Mouse (Mus musculus) ZHBTc4 (cell line): ENCODE measurements around the gene Mpp6.

Source experiments
- DNase-seq: peaks from one replicate; pipeline ENCODE4 v3.0.0-alpha.2; 2011; ENCODE audit warnings: low read depth, low spot score

Mpp6 gene

DNA sequence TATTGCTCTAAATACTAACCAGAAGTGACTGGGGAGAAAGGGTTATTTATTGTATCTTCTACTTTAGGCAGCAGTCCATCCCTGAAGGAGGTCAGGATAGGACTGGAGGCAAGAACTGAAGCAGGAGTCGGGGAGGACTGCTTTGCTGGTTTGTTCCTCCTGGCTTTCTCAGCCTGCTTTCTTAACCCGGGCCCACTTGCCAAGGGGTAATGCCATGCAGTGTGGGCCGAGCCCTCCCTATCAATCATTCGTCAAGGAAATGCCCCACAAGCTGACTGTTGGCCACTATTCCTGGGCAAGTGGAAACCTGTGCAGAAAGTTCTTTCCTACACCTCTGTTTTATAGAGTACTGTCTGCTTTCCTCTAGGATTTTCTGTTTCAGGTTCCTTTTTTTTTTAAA is 39.3 kb downstream of the Mpp6 start:
- no peak for DNase-seq

DNA sequence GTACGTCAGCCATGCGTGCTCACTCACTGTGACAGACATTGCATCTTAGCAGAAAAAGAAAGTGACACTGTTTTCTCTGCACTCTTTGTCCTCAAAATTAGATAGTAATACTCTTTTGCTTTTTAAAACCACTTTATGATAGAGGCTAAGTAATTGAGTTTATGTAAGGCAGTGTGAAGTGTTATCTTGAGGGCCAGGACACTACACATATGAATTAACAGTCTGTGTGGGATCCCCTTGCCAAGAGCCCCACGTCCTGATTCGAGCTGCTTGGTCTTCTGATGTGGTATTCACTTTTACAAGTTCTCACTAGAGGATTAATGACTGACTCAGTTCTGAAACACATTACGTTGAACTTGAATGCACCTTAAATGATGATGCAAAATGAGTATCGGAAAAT is 49.8 kb downstream of the Mpp6 start:
- no peak for DNase-seq

DNA sequence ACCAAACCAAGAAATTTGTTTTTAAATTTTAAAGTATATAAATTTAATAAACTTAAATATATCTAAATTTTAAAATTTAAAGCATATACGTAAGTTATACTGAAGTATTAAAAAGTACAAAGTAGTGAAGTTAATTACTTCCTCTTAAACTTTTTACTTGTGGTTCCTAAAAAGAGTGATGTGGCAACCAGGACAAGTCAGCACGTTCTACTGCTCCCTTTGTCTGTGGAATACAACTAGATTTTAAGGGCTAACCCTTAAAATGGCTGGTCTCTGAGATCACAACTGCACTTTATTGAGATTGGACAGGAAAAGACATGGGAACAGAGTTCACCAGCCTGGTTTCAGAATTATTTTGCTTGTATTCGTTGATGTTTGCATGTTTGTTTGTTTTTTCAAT is 53.0 kb downstream of the Mpp6 start:
- DNase-seq: no peak

DNA sequence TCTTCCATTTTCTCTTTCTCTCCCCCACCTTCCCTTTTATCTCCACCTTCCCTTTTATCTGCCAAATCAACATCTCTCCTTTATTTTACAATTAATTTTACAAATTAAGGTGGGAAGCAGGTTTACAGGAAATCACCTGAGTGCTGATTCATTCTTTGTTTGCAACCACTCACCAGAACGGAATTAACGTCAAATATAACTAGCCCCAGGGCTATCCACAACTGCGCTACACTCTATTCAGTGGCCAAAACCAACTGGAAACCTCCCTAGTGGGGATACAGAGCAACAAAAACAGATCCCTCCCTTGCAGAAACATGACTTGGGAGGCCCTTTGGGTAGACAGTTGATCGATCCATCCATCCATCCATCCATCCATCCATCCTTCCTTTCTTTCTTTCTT is 58.8 kb downstream of the Mpp6 start:
- peak; percentile 77 for DNase-seq

DNA sequence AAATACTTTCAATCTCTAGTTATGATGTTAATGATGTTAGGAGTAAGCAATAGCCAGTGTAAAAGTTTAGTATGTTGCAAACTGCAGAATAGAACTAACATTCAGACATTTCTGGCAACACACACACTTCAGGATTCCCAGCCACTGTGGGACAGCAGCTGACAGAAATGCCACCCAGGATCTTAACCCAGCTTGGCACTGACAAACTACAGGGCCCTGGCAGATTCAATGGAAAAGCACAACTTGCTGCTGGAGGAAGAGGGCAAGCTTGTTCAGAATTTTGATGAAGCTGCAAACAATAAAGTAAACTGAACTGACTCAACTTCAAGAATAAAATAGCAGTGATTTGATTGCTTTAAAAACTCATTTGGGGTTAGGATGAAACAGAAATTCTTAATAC is 59.7 kb downstream of the Mpp6 start:
- DNase-seq: no peak

DNA sequence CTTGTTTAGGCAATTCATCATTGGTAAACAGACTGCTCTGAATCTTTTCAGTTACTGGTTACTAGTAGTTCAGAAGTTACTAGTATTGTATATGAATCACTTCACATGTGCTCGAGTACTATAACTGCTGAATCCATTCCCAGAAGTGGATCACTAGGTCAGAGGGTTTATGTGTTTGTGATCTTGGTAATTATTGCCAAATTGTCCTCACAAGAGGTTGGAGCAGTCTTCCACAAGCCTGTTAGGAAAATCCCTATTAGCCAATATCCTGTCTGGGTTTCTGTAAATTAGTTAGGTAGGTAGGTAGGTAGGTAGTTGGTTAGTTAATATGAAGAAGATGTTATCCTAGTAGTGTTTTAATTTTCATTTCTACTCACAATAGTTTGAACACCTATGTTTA is 65.7 kb downstream of the Mpp6 start:
- no peak for DNase-seq

DNA sequence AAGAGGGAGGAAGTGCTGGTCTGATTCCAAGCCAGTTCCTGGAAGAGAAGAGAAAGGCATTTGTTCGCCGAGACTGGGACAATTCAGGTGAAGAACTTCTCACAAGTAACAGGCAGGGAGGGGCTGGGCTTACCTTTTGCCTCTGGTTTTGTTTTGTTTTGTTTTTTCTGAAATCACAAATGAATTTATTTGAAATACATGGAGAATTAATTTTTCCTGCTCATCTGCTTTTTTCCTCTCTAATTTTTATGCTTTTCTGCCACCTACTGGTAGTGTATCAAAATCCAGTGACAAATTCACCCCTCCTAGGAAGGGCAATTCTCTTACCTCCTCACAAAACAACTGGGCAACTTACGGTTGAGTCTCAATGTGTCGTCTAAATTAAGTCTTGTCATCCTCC is 70.1 kb downstream of the Mpp6 start:
- DNase-seq: no peak

DNA sequence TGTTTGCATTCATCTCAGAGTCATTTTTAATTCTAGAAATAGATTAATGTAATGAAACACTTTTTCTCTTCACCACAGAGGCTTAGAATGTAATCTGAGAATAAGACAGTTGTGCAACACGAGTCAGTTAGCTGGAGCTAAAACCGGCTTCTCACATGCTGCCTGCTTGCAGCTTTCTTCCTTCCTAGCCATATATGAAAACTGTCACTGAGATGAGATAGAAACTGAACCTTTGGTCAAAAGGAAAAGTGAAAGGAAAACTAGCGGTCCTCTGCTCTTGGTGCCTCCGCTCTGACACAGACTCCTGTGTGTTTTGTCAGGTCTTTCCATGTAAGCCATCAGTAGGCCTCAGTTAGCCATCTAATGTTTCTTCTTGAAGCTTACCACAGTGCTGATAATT is 77.9 kb downstream of the Mpp6 start:
- no peak for DNase-seq

DNA sequence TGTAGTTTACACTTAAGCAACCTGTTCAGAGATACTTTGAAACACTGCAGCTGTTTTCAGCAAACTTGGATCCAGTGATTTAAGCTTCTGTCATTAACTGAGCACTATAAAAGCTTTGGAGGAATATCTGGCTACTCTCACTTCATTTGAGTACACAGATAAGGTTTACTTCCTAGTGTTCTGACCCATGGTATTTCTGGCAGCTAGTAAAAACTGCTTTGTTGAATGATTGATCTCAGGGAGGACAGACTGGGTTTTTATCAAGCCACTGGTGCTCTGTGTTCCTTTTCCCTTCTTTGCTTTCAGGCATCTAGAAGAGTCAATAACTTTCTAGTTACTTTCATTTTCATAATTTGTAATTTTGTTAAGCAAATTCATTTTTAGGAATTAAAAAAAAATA is 79.3 kb downstream of the Mpp6 start:
- no peak for DNase-seq

DNA sequence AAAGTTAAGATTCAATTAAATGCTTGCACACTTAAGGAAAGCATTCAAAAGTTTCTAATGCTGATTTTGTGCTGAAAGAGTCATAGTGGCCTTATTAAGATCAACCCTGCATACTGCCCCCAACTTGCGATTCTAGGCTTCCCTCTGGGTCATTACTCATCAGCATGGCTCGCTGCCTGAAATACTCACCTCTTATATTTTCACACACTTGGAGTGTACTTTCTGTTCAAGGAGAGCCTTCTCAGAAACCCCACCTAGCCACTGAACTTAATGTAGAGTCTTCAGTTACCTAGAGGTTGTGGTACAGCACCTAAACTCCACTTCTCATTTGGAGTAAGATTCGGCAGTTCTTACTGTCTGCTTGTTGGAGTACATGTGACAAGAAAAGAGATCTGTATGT is 81.6 kb downstream of the Mpp6 start:
- DNase-seq: no peak

DNA sequence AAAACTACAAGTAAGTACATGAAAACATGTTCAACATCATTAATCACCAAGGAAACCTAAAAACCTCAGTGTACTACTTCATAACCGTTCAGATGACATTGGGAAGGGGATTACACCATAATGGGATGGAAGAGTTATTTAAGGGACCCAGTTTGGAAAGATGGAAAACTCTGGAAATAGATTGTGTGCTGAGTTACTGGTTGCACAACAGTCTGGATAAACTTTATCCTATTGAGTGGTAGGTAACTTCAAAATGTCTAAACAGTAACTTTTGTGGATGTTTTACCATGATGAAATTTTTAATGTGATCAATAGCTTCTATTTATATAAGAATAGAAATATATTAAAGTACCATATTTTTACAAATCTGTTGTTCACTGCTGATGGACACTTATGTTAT is 82.1 kb downstream of the Mpp6 start:
- no peak for DNase-seq

DNA sequence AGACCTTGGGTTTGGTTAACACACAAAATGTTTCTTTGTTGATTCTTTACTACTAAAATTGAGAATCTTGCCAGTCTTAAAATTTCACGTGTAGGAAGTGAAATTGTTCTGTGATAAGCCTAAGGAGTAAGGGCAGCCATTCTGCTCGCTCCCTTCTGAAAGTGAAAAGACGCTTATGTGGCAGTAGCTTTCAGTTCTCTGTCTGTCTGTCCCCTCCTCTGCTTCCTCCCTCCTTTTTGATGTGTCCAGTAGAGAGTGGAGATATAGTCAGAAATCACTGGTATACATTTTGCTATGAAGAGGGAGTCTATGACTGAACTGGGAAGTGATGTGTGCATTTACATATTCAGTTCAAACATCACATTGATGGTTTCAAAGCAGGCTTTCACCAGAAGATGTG is 82.8 kb downstream of the Mpp6 start:
- no peak for DNase-seq

DNA sequence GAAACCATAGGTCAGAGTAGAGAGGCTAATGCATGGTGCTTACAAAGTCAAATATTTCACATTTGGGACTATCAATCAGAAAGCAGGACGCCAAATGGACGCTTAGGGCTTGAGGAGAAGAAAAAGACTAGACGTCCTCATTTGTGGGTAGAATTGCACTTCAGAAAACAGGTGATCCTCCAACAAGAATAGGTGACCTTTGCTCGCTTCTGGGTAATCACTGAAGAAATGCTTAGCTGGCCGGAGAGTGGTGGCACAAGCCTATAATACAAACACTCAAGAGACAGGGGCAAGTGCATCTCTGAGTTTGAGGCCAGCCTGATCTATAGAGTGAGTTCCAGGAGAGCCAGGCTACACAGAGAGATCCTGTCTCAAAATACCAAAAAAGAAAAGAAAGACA is 83.8 kb downstream of the Mpp6 start:
- DNase-seq: no peak

DNA sequence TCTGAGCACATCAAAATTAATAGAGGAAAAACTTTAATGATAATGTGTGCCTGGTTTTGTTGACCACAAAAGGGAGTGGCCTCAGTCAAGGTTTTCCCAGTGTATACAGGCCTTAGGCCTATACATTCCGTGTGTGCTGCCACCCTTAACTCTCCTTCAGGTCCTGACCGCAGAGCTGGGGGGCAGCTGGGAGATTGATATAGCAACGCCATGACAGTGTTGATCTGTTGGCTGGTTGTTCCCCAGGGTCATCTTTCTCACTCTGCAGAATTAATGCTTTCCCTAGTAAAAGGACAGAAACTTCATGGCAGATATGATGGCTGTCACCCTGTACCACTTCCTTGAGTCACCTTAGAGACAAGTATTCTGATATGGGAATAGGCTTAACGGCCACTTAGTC is 94.3 kb downstream of the Mpp6 start:
- DNase-seq: no peak

DNA sequence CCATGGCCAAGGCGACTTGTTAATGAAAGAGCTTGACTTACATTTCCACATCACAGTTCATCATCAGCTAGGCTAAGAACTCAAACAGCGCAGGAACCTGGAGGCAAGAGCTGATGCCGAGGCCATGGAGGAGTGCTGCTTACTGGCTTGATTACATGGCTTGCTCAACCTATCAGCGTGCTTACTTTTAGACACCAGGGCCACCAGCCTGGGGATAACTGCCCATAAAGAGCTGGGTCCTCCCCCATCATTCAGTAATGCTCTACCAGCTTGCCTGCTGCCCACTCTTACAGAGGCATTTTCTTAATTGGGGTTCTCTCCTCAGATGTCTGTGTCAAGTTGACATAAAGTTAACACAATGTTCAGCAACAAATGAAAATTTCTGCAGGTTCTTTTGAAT is 95.1 kb downstream of the Mpp6 start:
- no peak for DNase-seq

DNA sequence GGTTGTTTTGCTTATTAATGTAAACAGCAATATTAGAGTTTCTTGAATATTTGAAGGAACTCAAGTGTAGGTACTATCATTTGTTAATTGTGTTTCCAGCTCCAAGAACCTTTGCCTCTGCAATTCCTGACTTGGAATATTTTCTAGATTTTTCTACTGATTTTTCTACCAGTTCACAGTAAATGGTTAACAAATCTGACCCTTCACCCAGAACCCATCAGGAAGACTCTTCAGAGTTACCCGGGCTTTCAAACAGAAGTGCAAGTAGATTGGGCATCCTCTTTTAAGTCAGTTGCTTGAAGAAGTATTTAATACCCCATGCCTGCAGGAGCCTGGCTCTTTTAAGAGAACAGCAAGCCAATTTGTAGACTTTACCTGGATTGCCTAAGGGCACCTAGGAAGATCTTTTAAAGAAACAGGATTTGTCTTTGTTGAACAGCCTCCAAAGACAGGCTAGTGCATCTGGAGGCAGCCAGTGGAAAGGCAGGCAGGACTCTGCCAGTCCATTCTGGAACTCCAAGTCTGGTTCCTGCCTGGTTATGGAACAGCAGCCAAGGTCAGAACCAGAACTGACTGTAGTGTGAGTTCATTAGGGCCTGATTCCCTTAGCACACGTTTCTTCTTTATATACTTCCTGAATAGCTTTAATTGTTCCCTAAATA is 104.8 kb downstream of the Mpp6 start:
- DNase-seq: peak; percentile 20

DNA sequence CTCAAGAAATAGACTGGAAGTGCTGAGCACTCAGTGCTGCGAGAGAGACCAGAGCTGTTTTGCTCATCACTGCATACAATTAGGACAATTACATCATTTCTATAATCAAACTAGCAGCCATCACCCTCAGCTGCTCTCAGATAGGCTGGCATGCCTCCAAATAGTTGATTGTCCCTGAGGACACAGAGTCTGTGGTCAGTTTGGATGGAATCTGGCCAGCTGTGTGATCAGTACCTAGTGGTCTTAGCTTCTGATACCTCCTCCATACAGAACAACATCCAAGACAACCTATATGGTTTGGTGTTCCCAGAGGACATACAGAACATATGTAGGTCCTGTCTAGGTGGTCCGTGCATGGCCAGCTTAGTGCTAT is 105.3 kb downstream of the Mpp6 start:
- DNase-seq: no peak

DNA sequence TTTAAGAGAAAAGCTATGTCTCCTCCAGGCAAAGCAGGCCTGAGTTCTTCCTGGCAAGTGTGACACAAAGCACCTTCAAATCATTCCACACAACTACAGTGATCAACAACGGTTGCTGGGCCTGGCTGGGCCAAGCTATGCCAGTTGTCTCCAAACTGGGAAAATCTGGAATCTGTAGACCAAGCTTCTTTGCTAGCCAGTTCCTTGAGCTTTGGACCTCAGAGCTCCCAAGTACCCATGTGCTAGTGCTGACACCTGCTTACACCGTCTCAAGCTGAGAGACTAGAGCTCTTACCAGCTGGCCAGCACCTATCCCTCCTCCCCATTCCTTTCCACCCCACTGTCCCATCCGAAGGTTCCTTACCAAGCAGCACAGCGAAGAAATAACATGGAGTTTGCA is 105.9 kb downstream of the Mpp6 start:
- no peak for DNase-seq

DNA sequence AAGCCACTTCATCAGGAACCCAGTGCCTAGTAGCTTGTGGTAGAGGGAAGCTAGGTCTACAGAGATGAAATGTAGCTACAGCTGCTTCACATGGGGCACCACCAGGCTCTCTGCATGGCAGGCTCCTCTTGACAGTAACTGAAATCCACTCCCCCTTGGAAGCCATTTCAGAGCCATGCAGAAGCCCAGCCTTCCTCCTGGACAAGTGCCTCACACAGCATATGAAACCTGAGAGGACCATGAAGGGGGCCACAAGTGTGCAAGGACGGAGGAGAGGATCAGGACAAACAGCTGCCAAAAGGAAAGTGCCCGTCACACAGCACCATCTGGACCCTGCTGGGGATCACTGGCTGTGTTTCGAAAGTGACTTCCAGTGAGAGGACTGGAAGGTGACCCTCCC is 108.6 kb downstream of the Mpp6 start:
- no peak for DNase-seq

DNA sequence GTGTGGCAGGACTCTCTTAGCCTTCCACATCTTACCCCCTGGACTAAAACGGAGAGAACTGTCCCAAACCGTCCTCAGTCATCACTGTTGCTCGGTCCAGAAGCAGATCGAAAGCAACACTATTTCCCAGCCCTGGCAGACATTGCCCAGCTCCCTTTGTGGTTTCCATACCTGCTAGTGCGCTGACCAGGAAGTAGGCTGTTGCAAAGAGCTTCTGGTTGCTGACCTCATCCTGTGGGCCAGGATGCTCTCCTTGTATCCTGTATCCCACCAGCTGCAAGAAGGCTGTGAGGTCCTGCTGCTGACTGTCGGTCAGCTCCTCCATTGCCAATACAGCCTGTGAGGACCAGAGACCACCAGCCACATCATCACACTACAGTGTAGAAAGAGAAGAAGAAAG is 109.0 kb downstream of the Mpp6 start:
- DNase-seq: no peak

DNA sequence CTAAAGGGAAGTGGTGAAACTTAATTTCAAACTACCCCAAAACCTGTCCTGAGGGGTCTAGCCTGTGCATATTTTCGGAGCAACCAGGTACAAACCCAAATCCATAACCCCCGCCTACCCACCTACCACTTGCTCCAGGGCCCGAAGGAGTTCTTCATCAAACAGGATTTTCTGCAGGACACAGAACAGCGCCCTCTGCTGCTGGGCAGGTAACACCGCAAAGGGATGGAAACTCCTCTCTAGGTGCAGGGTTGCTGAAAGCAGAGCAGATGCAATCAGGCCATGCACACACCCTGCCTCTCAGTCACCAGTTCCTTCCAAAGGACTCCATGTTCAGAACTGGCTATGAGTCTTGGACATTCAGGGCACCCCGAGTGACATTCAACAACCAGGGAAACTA is 110.8 kb downstream of the Mpp6 start:
- DNase-seq: peak; percentile 54

DNA sequence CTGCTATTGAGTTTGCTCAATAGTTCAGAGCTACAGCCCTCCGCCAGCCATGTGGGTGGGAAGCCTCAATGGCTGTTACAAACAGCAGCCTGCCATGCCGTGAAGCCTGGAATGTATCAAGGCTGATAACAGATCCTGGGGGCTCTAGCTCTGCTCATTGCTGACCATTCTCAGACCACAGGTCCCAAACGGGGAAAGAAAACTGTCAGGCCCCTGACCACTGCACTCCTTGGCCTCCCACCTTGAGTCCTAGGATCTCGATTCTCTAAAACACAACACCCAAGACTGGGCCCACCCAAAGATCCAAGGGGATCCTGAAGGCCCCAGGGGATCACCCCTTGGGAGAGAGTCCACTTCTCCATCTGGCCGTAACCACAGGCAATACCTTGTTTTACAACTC is 112.3 kb downstream of the Mpp6 start:
- no peak for DNase-seq

DNA sequence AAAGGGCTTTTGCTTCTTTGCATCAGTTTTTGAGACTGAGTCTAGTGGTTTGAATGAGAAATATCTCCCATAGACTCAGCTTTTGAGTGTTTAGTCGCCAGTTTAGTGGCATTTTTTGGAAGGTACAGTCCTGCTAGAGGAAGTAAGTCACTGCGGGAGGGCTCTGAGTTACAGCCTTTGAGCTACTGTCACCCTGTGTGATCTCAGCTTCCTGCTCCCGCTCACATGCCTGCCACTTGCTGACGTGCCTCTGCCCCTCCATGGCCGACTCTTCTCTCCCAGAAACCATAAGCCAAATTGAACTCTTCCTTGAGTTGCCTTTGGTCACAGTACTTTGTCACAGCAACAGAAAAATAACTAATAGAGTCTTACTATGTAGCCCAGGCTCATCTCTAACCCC is 112.9 kb downstream of the Mpp6 start:
- no peak for DNase-seq

DNA sequence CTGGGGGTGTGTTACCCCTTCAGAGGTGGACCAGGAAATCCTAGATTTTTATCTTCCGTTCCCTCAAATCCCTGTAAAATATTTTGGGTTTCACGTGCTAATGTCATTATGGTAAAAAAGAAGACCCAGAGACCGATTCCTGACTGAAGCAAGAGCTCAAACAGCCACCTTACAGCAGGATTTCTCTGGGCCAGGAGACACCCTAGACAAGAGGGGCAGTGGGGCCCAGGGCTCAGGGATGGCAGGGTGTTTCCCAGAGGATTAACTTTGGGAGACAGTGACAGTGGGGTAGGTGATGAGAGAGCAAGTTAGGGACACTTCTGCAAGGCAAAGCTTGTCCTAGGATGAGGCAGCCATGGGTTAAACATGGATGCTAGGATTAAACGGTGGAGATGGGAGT is 113.6 kb downstream of the Mpp6 start:
- no peak for DNase-seq

DNA sequence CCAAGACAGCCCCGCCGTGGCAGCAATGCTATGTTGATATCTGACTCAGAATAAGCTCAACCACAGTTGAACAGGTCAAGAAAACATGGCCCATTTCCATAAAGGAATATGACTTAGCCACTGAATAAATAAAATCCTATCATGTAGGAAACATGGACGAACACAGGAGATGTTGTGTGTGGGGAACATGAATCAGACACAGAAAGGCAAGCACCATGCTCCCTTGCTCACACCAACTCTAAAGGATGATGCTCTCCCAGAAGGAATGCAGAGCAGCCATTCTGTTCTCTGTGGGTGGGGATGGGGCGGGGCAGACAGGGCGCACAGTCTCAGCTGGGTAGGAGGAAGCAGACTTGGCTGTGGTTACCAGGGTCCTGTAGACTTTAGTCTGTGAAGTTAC is 115.2 kb downstream of the Mpp6 start:
- peak; percentile 40 for DNase-seq
